Mouse (Mus musculus) limb, embryonic 11.5 days (tissue): Measurements from ENCODE around the gene Zfyve28. TPM values are rescaled to one million over a fixed set of nuclear protein-coding genes. Genes with fewer than 3 reads are reported as not detected.
A peak's percentile ranks its signal among the peaks of the same experiment; 100 is the strongest.

Experiments
- ATAC-seq: fragments of 200-750 bp; cut with Nextera tagmentation; 2 replicates; pipeline ENCODE4 v1.8.0; 2017; ENCODE audit warnings: low read depth; ENCODE audit not compliant: insufficient number of reproducible peaks, low FRiP score, low TSS enrichment
- DNase-seq: peaks from one replicate; pipeline ENCODE4 v3.0.0-alpha.2; 2015; ENCODE audit warnings: low spot score
- H3K27ac ChIP-seq: fragments of 300-500 bp; sonication (generic); replicated peaks from 2 replicates; pipeline ENCODE4 v1.5.1; 2014; ENCODE audit warnings: low read depth, mild to moderate bottlenecking, low read length
- H3K27me3 ChIP-seq: fragments of 300-500 bp; sonication (generic); 2 replicates; pipeline ENCODE4 v1.6.1; 2014; ENCODE audit warnings: mild to moderate bottlenecking, low read length, mixed read lengths; ENCODE audit not compliant: control insufficient read depth, insufficient read depth
- H3K36me3 ChIP-seq: fragments of 300-500 bp; sonication (generic); 2 replicates; pipeline ENCODE4 v1.6.1; 2014; ENCODE audit warnings: mild to moderate bottlenecking, low read length, moderate library complexity, mixed read lengths; ENCODE audit not compliant: control insufficient read depth, insufficient read depth
- H3K4me1 ChIP-seq: fragments of 300-500 bp; sonication (generic); 2 replicates; pipeline ENCODE4 v1.6.1; 2014; ENCODE audit warnings: low read length, mixed read lengths; ENCODE audit not compliant: control insufficient read depth, insufficient read depth
- H3K4me2 ChIP-seq: fragments of 300-500 bp; sonication (generic); 2 replicates; pipeline ENCODE4 v1.6.1; 2014; ENCODE audit warnings: low read depth, mild to moderate bottlenecking, moderate library complexity; ENCODE audit not compliant: severe bottlenecking
- H3K4me3 ChIP-seq: fragments of 300-500 bp; sonication (generic); 2 replicates; pipeline ENCODE4 v1.5.1; 2014; ENCODE audit warnings: low read depth, low read length
- H3K9ac ChIP-seq: fragments of 300-500 bp; sonication (generic); 2 replicates; pipeline ENCODE4 v1.6.1; 2014; ENCODE audit warnings: mild to moderate bottlenecking, low read length
- H3K9me3 ChIP-seq: fragments of 300-500 bp; sonication (generic); 2 replicates; pipeline ENCODE4 v1.6.1; 2016; ENCODE audit warnings: low read length; ENCODE audit not compliant: control insufficient read depth
- WGBS: fragments of 180-500 bp; shearing (Covaris S2); extraction: QIAGEN DNeasy Blood & Tissue Kit; methylation state at CpG from one replicate; pipeline ENCODE4 v1.1.7; 2014; 5-methylcytosine and 5-hydroxymethylcytosine counted together
- polyA plus RNA-seq: library from polyadenylated mRNA; unstranded; fragments of >200 nt; fragmentation: Nextera tagmentation; extraction: Ambion mirVana; gene quantifications from 2 replicates; pipeline ENCODE4 v1.2.1, GENCODE M21; 2014

Zfyve28 gene
- polyA plus RNA-seq, 1 experiment from 2014 or later, result 0.61 TPM

DNA sequence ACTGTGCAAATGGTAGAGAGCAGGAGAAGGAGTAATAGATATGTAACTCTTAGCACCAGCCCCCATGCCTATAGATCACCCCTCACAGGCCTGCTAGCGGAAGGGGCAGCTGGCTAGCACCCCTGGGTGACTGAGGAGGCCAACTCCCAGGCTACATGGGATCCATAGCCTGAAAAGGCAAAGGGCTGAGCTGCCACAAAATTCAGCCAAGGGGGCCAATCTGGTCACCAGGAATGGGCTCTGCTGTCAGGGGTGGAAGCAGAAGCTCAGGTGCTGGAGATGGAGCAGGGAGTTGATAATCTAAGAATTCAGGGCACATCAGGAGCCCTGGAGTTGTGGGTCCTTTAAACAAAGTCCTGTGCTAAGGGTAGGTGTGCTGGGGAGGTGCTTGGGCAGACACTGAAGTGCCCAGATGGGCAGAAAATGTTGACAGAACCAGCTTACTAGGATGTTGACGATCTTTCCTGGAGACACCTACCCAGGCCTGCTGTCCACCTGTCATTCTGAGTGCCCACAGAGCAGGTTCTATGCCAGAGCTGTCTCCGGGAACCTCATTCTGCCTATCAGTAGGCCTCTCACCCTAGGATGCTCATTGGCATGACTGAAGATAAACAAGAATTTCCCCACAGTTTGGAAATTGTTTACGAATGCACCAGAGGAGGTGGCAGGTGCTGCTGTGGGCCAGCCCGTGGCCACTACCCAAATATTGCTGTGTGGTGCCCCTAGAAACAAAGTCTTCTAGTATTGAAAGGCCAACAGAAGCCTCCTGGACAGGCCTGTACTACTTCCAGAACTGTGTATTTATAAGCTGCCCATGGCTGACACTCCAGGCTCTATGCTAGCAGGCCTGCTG, 113.5 kb downstream of the Zfyve28 start:
- Histone ChIP-seq H3K27ac (no peak overlapping the region), H3K4me3 (no peak overlapping the region), H3K4me2 (no peak overlapping the region), H3K9ac (no peak overlapping the region), H3K9me3 (no peaks in the 10 kb centered on the region), H3K4me1 (no peaks in the 10 kb centered on the region), H3K27me3 (no peaks in the 10 kb centered on the region), H3K36me3 (peaks cover 7% of the 10 kb centered on the region)
- DNase-seq (peak; percentile 7), ATAC-seq (no peak)
- 73% methylated on average over 5 of the region's 5 CpGs for WGBS

DNA sequence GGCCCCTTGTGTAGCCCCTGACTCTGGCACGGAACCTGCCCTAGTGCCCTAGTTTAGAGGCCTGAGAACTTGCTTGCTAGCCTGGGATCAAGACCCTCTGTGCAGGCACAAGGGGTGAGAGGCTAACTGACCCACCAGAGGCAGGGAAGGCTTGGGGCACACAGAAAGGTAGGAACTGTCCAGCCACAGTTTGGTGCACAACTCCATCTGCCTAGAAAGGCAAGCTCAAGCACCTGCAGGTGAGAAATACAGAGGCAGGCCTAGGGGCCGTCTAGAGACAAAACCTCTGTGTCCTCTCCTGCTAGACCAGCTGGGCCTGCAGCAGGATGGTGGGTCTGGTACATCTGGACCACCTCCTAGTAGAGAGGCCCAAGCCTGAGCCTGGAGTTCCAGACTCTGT, 114.2 kb downstream of the Zfyve28 start:
- Histone ChIP-seq H3K4me1 (no peaks in the 10 kb centered on the region), H3K9ac (no peak overlapping the region), H3K36me3 (peaks cover 7% of the 10 kb centered on the region), H3K4me2 (no peak overlapping the region), H3K9me3 (no peaks in the 10 kb centered on the region), H3K27ac (no peak overlapping the region), H3K27me3 (no peaks in the 10 kb centered on the region), H3K4me3 (no peak overlapping the region)
- 76% methylated on average over 2 of the region's 2 CpGs for WGBS
- no peak for ATAC-seq
- peak; percentile 17 for DNase-seq

DNA sequence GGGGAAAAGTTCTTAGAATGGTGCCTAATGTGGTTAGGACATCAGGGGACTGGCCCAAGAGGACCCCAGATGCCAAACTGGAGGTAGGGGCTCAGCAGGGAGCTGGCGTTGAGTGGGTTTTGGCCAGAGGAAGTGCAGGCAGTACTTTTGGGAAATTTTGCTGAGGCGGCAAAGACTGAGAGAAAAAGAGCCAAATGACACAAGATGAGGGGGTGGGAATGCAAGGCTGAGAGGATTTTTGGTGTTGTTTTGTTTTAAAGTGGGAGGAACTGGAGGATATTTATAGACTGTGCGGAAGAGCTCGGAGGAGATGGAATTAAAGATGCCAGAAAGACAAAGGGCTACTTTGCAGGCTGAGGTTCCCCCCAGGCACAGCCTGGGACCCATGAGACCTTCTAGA, 117.5 kb downstream of the Zfyve28 start:
- DNase-seq, result no peak
- no peaks in the 10 kb centered on the region for H3K9me3 ChIP-seq
- H3K9ac ChIP-seq, result no peak overlapping the region
- H3K4me1 ChIP-seq, result peaks cover 4% of the 10 kb centered on the region; the same call in 1 of the 2 replicates
- no peak for ATAC-seq
- WGBS, result 86% methylated on average over 4 of the region's 4 CpGs
- no peak overlapping the region for H3K27ac ChIP-seq
- no peaks in the 10 kb centered on the region for H3K36me3 ChIP-seq
- no peaks in the 10 kb centered on the region for H3K27me3 ChIP-seq
- no peak overlapping the region for H3K4me2 ChIP-seq
- no peak overlapping the region for H3K4me3 ChIP-seq

DNA sequence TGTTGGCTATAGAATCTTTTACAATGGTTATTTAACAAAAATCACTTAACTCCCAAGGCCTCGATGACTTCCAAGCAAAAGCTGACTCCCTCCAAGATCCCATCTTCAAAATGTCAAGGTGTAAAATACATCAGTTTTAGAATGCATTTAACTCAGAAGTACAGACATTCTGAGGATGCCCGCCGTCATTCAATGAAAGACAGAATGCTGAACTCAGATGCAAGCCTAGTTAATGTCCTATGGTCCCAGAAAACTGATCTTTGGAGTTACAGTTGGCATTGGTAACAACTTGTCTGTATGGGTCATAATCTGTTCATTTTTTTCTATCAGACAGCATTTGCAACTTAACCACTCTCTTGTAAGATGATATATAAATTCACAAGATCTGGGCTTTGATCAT, 118.3 kb downstream of the Zfyve28 start:
- DNase-seq, result no peak
- Histone ChIP-seq H3K9ac (peak overlapping the region; percentile 12; the same call in 1 of the 2 replicates), H3K4me3 (0 out of 2 replicates have a peak overlapping the region, but pooled peaks have one; percentile 64), H3K27me3 (no peaks in the 10 kb centered on the region), H3K9me3 (no peaks in the 10 kb centered on the region), H3K36me3 (no peaks in the 10 kb centered on the region), H3K4me2 (peak overlapping the region; percentile 39; the same call in 1 of the 2 replicates), H3K4me1 (peaks cover 4% of the 10 kb centered on the region; the same call in 1 of the 2 replicates), H3K27ac (peak overlapping the region; percentile 83)
- no peak for ATAC-seq
- 83% methylated on average over 3 of the region's 3 CpGs for WGBS

DNA sequence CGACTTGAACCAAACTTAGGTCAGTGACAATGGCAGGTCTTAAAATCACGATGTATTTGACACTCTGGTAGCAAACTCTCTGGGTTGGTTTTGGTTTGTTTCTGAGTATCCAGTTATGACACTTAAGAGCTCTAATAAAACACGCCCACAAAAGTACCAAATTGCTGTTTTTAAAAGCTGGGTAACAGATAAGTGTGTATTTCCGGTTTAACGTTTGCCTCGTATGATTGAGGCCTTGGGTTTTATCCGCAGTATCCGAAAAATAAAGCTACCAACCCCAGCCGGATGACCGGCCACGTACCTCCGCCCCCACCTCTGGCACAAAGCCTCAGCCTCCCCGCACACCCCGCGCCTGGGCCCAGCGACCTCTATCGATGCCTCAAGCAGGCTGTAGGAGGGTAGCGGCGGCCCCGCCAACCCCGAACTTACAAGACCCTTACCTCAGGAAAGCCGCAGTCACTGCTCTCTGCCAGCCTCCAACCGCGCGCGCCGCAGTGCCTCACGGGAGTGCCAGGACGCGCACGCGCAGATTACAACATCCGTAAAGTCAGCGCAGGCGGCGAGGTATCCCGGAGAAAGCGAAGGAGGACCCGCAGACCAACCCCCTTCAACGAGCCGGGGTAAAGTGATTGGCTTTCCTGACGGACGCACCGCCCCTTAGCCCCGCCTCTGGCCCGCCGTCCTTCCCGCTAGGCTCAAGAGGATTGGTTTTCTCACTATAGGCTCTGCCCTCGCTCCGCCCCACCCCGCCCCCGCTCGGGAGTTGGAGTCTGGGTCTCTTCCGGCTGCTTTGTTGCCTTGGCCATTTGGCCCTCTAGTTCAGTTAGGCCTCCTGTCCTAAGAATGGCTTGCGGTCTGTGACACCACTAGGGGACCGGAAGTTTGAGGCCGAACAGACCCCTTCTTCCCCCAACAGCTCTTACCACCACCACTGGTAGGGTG, 119.0 kb downstream of the Zfyve28 start, which contains the start of the genes Poln and Haus3:
TSS of gene Poln (minus strand) at position 499 of the 942 bp plus-strand sequence.
TSS of gene Haus3 (minus strand) at position 578 of the 942 bp plus-strand sequence.
- peak within 1 kb of the TSS; percentile 42 for H3K4me2 ChIP-seq
- H3K9ac ChIP-seq, result peak within 1 kb of the TSS; percentile 75
- ATAC-seq (peak; percentile 100), DNase-seq (peak; percentile 99)
- H3K27ac ChIP-seq, result peak within 1 kb of the TSS; percentile 83
- H3K4me1 ChIP-seq, result peaks cover 4% of the 10 kb centered on the region; the same call in 1 of the 2 replicates
- under 1% methylated on average over 57 of the region's 57 CpGs for WGBS
- no peaks in the 10 kb centered on the region; the same call in 1 of the 2 replicates for H3K36me3 ChIP-seq
- no peaks in the 10 kb centered on the region for H3K9me3 ChIP-seq
- peak within 1 kb of the TSS; percentile 64 for H3K4me3 ChIP-seq
- H3K27me3 ChIP-seq, result no peaks in the 10 kb centered on the region

DNA sequence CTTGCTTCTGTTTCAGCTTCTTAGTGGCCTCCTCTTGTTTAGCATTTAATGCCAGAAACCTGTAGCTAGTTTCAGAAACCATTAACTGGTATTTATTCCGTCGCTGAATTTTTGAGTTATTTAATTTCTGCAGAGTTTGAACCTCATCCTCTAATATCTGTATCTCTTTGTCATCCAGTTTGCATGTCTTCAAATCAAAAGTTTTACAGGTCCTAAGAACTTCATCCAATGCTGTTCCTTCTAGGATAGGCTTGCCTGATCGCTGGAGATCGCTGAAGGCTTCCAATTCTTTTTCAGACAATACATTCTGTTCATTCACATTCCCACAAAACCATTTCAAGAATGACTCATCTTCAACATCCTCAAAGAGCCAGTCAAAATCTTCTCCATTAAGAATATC, 120.4 kb downstream of the Zfyve28 start:
- H3K9ac ChIP-seq, result no peak overlapping the region
- 87% methylated on average over 4 of the region's 4 CpGs for WGBS
- no peak overlapping the region for H3K27ac ChIP-seq
- H3K4me3 ChIP-seq, result no peak overlapping the region
- ATAC-seq (no peak), DNase-seq (no peak)
- peaks cover 2% of the 10 kb centered on the region for H3K36me3 ChIP-seq
- H3K27me3 ChIP-seq, result no peaks in the 10 kb centered on the region
- H3K4me2 ChIP-seq, result peak overlapping the region; percentile 20; the same call in 1 of the 2 replicates
- H3K4me1 ChIP-seq, result peaks cover 4% of the 10 kb centered on the region; the same call in 1 of the 2 replicates
- no peaks in the 10 kb centered on the region for H3K9me3 ChIP-seq

DNA sequence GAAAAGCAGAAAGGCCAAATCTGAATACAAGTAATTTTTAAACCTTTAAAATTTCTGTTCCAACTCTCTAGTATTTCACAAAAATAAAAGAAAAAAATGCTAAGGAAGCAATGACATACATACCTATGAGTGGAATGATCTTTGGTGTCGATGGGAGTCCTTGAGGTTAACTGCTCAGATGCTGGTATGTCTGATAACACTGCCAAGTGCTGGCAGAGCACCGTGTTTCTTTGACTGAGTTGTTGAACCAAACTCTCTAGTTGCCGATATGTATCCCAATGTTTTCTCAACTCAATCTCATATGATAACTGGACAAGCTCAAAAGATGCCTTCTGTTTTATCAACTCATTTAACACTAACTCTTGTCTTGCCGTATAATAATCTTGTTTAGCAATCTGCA, 122.5 kb downstream of the Zfyve28 start:
- DNase-seq (no peak), ATAC-seq (no peak)
- Histone ChIP-seq H3K4me3 (no peak overlapping the region), H3K4me2 (no peak overlapping the region; the same call in 1 of the 2 replicates), H3K9ac (no peak overlapping the region), H3K9me3 (no peaks in the 10 kb centered on the region), H3K4me1 (peaks cover 4% of the 10 kb centered on the region; the same call in 1 of the 2 replicates), H3K27ac (no peak overlapping the region), H3K36me3 (peaks cover 2% of the 10 kb centered on the region), H3K27me3 (no peaks in the 10 kb centered on the region)
- WGBS, result 90% methylated on average over 4 of the region's 4 CpGs

DNA sequence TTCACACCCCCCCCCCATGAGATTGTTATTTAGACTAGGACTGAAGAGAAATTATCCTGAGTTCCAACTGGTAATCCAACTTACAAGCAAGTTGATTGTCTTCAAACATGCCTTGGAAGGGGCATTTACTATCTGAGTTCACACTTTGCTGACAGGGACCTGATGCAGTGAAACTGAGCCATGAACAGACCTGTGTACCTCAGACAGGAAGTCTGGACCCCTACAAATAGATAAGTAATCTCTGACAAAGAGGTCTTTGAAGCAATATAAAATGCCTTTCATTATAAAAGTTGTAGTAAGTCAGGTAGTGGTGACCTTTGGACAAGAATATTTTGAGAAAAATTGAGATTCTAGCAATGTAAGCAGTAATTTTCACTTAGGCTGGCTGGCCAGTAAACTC, 139.8 kb downstream of the Zfyve28 start:
- no peak overlapping the region for H3K4me3 ChIP-seq
- H3K4me2 ChIP-seq, result no peak overlapping the region
- no peaks in the 10 kb centered on the region for H3K36me3 ChIP-seq
- H3K4me1 ChIP-seq, result no peaks in the 10 kb centered on the region
- no peaks in the 10 kb centered on the region for H3K9me3 ChIP-seq
- H3K9ac ChIP-seq, result no peak overlapping the region
- no peak overlapping the region for H3K27ac ChIP-seq
- DNase-seq, result no peak
- ATAC-seq, result no peak
- H3K27me3 ChIP-seq, result no peaks in the 10 kb centered on the region
